Mouse (Mus musculus) CH12.LX (cell line): ENCODE results near the gene Nrp2.

Source experiments
- CHD1 ChIP-seq: IDR thresholded peaks from 2 replicates; pipeline ENCODE4 v1.6.1; 2012; ENCODE audit warnings: low read depth, low read length, improper control_type of control experiment, inconsistent platforms
- CTCF ChIP-seq, 2 experiments: IDR thresholded peaks in 1 of 2; conservative IDR thresholded peaks in 1 of 2; 2 replicates each; pipeline ENCODE4 v1.5.1; 2011 to 2012; ENCODE audit warnings: low read depth in 2 of 2, low read length in 2 of 2, improper control_type of control experiment in 1 of 2, inconsistent platforms in 1 of 2, mild to moderate bottlenecking in 1 of 2, moderate library complexity in 1 of 2
- EP300 ChIP-seq: IDR thresholded peaks from 2 replicates; pipeline ENCODE4 v1.6.1; 2011; ENCODE audit warnings: low read length, improper control_type of control experiment
- JUND ChIP-seq: conservative IDR thresholded peaks from 2 replicates; pipeline ENCODE4 v1.6.1; 2011; ENCODE audit warnings: low read depth, low read length, improper control_type of control experiment
- KAT2A ChIP-seq: IDR thresholded peaks from 2 replicates; pipeline ENCODE4 v1.6.1; 2012; ENCODE audit warnings: low read length, improper control_type of control experiment, inconsistent platforms; ENCODE audit not compliant: insufficient replicate concordance
- MAX ChIP-seq: IDR thresholded peaks from 2 replicates; pipeline ENCODE4 v1.6.1; 2011; ENCODE audit warnings: low read length, improper control_type of control experiment
- MEF2A ChIP-seq: IDR thresholded peaks from 2 replicates; pipeline ENCODE4 v1.6.1; 2014; ENCODE audit warnings: low read depth, mild to moderate bottlenecking, inconsistent platforms, low read length, improper control_type of control experiment, borderline replicate concordance
- MYC ChIP-seq: IDR thresholded peaks from 2 replicates; pipeline ENCODE4 v1.6.1; 2011; ENCODE audit warnings: low read depth, mild to moderate bottlenecking, improper control_type of control experiment, low read length
- NRF1 ChIP-seq: IDR thresholded peaks from 2 replicates; pipeline ENCODE4 v1.6.1; 2014; ENCODE audit warnings: low read depth, mild to moderate bottlenecking, inconsistent platforms, low read length, improper control_type of control experiment, moderate library complexity
- POLR2A ChIP-seq: IDR thresholded peaks from 2 replicates; pipeline ENCODE4 v1.6.1; 2011; ENCODE audit warnings: low read depth, mild to moderate bottlenecking, improper control_type of control experiment, low read length
- POLR2AphosphoS2 ChIP-seq: IDR thresholded peaks from 2 replicates; pipeline ENCODE4 v1.6.1; 2011; ENCODE audit warnings: low read depth, low read length, improper control_type of control experiment
- TCF12 ChIP-seq: IDR thresholded peaks from 2 replicates; pipeline ENCODE4 v1.6.1; 2014; ENCODE audit warnings: low read depth, mild to moderate bottlenecking, inconsistent platforms, low read length, improper control_type of control experiment
- ZKSCAN1 ChIP-seq: IDR thresholded peaks from 2 replicates; pipeline ENCODE4 v1.6.1; 2012; ENCODE audit warnings: low read depth, inconsistent platforms, low read length, improper control_type of control experiment, borderline replicate concordance

GRCm38 (mm10) chr1:62734420-62734931, 31.4 kb downstream of the Nrp2 start:
- TF ChIP-seq POLR2A = peak; percentile 40; the same call in 1 of the 2 replicates
- no peak for TF ChIP-seq POLR2AphosphoS2
- TF ChIP-seq MEF2A = no peak
- no peak for TF ChIP-seq CHD1
- no peak for TF ChIP-seq CTCF (conservative IDR thresholded peaks at IDR 0.05 in 1 of 2, IDR thresholded peaks at IDR 0.05 in 1 of 2; ENCODE audit: low read depth in 2 of 2, low read length in 2 of 2)
- 0 out of 2 replicates have a peak, but pooled peaks have one; percentile 11 for TF ChIP-seq NRF1
- TF ChIP-seq EP300 = no peak
- no peak for TF ChIP-seq MYC
- no peak for TF ChIP-seq KAT2A
- no peak for TF ChIP-seq ZKSCAN1
- TF ChIP-seq MAX = no peak; the same call in 1 of the 2 replicates
- TF ChIP-seq TCF12 = no peak
- TF ChIP-seq JUND = no peak
